Mouse (Mus musculus): ENCODE measurements at regions not wholly inside any gene's neighbourhood (a gene's known extent, or its start where the extent isn't known, plus 50 kb on each side); places are given as distances from the start of the nearest gene placed in this dataset.

GRCm38 (mm10) chr13:70283231-70283630 lies 354.2 kb downstream of the Ice1 start:
- TF ChIP-seq POLR2A (IDR thresholded peaks at IDR 0.05; ENCODE audit: insufficient read depth, low read length): no peak
- no peak for TF ChIP-seq CTCF (IDR thresholded peaks at IDR 0.05; ENCODE audit: low read depth, low read length)
- TF ChIP-seq EP300 (IDR thresholded peaks at IDR 0.05; ENCODE audit: insufficient read depth, low read depth, low read length): no peak

Measured in ES-Bruce4 (cell line).